In genomic region chr4:117139217-117139612, GRCm38 (mm10) we compare ENCODE assay signal across 1 mouse cellular context.
TF ChIP-seq lines count a peak whose summit lies in the region.

No protein-coding gene starts in this region.

TF ChIP-seq in CH12.LX, 34 proteins besides CTCF, POLR2A, EP300 and RAD21:
- TF ChIP-seq TBP (conservative IDR thresholded peaks at IDR 0.05; ENCODE audit: low read depth, low read length): 0 out of 2 replicates have a peak, but pooled peaks have one; percentile 20
- TF ChIP-seq ETS1 (conservative IDR thresholded peaks at IDR 0.05; ENCODE audit: low read depth, low read length): peak; percentile 21; the same call in 1 of the 2 replicates
- peak; percentile 97 for TF ChIP-seq MXI1 (IDR thresholded peaks at IDR 0.05; ENCODE audit: low read depth, low read length)
- no peak for TF ChIP-seq NRF1 (IDR thresholded peaks at IDR 0.05; ENCODE audit: low read depth, low read length)
- peak; percentile 43 for TF ChIP-seq HCFC1 (IDR thresholded peaks at IDR 0.05; ENCODE audit: low read depth, low read length)
- peak; percentile 56; the same call in 1 of the 2 replicates for TF ChIP-seq MAZ (IDR thresholded peaks at IDR 0.05; ENCODE audit: low read depth, low read length)
- TF ChIP-seq MAX (IDR thresholded peaks at IDR 0.05; ENCODE audit: low read length): peak; percentile 99
- peak; percentile 64; the same call in 1 of the 2 replicates for TF ChIP-seq ZNF384 (IDR thresholded peaks at IDR 0.05; ENCODE audit: low read depth, low read length)
- peak; percentile 74 for TF ChIP-seq USF2 (conservative IDR thresholded peaks at IDR 0.05; ENCODE audit: low read depth, low read length)
- TF ChIP-seq UBTF (IDR thresholded peaks at IDR 0.05; ENCODE audit: low read depth, low read length): no peak
- peak; percentile 84 for TF ChIP-seq SMC3 (IDR thresholded peaks at IDR 0.05; ENCODE audit: low read depth, low read length)
- no peak for TF ChIP-seq JUN (IDR thresholded peaks at IDR 0.05; ENCODE audit: insufficient read depth, low read depth, low read length)
- no peak for TF ChIP-seq GABPA (IDR thresholded peaks at IDR 0.05; ENCODE audit: insufficient replicate concordance, low read depth, low read length)
- no peak for TF ChIP-seq RCOR1 (conservative IDR thresholded peaks at IDR 0.05; ENCODE audit: low read depth, low read length)
- peak; percentile 100 for TF ChIP-seq MYC (IDR thresholded peaks at IDR 0.05; ENCODE audit: low read depth, low read length)
- TF ChIP-seq CHD2 (IDR thresholded peaks at IDR 0.05; ENCODE audit: low read length): peak; percentile 42; the same call in 1 of the 2 replicates
- peak; percentile 66; the same call in 1 of the 2 replicates for TF ChIP-seq NELFE (IDR thresholded peaks at IDR 0.05; ENCODE audit: low read depth, low read length)
- peak; percentile 32; the same call in 1 of the 2 replicates for TF ChIP-seq MEF2A (IDR thresholded peaks at IDR 0.05; ENCODE audit: borderline replicate concordance, low read depth, low read length)
- 0 out of 2 replicates have a peak, but pooled peaks have one; percentile 36 for TF ChIP-seq JUND (conservative IDR thresholded peaks at IDR 0.05; ENCODE audit: low read depth, low read length)
- no peak for TF ChIP-seq ZMIZ1 (IDR thresholded peaks at IDR 0.05; ENCODE audit: low read depth, low read length)
- peak; percentile 52 for TF ChIP-seq ZC3H11A (IDR thresholded peaks at IDR 0.05; ENCODE audit: low read depth, low read length)
- no peak for TF ChIP-seq POLR2AphosphoS2 (IDR thresholded peaks at IDR 0.05; ENCODE audit: low read depth, low read length)
- TF ChIP-seq USF1 (IDR thresholded peaks at IDR 0.05; ENCODE audit: low read depth, low read length): peak; percentile 83
- TF ChIP-seq IRF4 (IDR thresholded peaks at IDR 0.05; ENCODE audit: low read depth, low read length): peak; percentile 53; the same call in 1 of the 2 replicates
- TF ChIP-seq SIN3A (IDR thresholded peaks at IDR 0.05; ENCODE audit: low read length): peak; percentile 92
- 0 out of 2 replicates have a peak, but pooled peaks have one; percentile 35 for TF ChIP-seq TCF12 (IDR thresholded peaks at IDR 0.05; ENCODE audit: low read depth, low read length)
- no peak for TF ChIP-seq MAFK (IDR thresholded peaks at IDR 0.05; ENCODE audit: insufficient replicate concordance, low read length)
- no peak for TF ChIP-seq ELF1 (IDR thresholded peaks at IDR 0.05; ENCODE audit: low read depth, low read length)
